Mouse (Mus musculus): Measurements from ENCODE around the gene Rybp.

Gene Rybp

GRCm38 (mm10) chr6:100287334-100288015 lies at the start of gene Rybp:
Gene Rybp, minus strand, starts transcription at chr6:100287485.
- DNase-seq (ENCODE audit: low read depth, low spot score) = peak; percentile 94
- H3K27me3 ChIP-seq (ENCODE audit: control insufficient read depth, insufficient read depth, low read length, poor library complexity, severe bottlenecking) = no peaks in the 10 kb centered on the region
- H3K36me3 ChIP-seq (ENCODE audit: control insufficient read depth, insufficient read depth, low read length, poor library complexity, severe bottlenecking) = no peaks in the 10 kb centered on the region

- Histone ChIP-seq H3K36me3 (ENCODE audit: control insufficient read depth, insufficient read depth, low read length, poor library complexity, severe bottlenecking) (no peaks in the 10 kb centered on the region), H3K27me3 (ENCODE audit: control insufficient read depth, insufficient read depth, low read length, poor library complexity, severe bottlenecking) (no peaks in the 10 kb centered on the region)
- no peak for DNase-seq (ENCODE audit: low read depth, low spot score)
These were observed 49.4 kb upstream of the Rybp start for GRCm38 (mm10) chr6:100336591-100337148.

GRCm38 (mm10) chr6:100335506-100336144 lies 48.3 kb upstream of the Rybp start:
- H3K27me3 ChIP-seq (ENCODE audit: control insufficient read depth, insufficient read depth, low read length, poor library complexity, severe bottlenecking) = no peaks in the 10 kb centered on the region
- no peaks in the 10 kb centered on the region for H3K36me3 ChIP-seq (ENCODE audit: control insufficient read depth, insufficient read depth, low read length, poor library complexity, severe bottlenecking)
- DNase-seq (ENCODE audit: low read depth, low spot score) = no peak

- DNase-seq (ENCODE audit: low read depth, low spot score) = no peak
- no peaks in the 10 kb centered on the region for H3K36me3 ChIP-seq (ENCODE audit: control insufficient read depth, insufficient read depth, low read length, poor library complexity, severe bottlenecking)
These were observed 46.5 kb upstream of the Rybp start for GRCm38 (mm10) chr6:100333745-100334144.

GRCm38 (mm10) chr6:100332479-100332878 lies 45.2 kb upstream of the Rybp start:
- Histone ChIP-seq H3K36me3 (ENCODE audit: control insufficient read depth, insufficient read depth, low read length, poor library complexity, severe bottlenecking) (no peaks in the 10 kb centered on the region), H3K27me3 (ENCODE audit: control insufficient read depth, insufficient read depth, low read length, poor library complexity, severe bottlenecking) (no peaks in the 10 kb centered on the region)
- no peak for DNase-seq (ENCODE audit: low read depth, low spot score)

More at GRCm38 (mm10) chr6:100333745-100334144, 46.5 kb upstream of the Rybp start:
- H3K27me3 ChIP-seq (ENCODE audit: control insufficient read depth, insufficient read depth, low read length, poor library complexity, severe bottlenecking) = no peaks in the 10 kb centered on the region

- Histone ChIP-seq H3K36me3 (ENCODE audit: control insufficient read depth, insufficient read depth, low read length, poor library complexity, severe bottlenecking) (no peaks in the 10 kb centered on the region), H3K27me3 (ENCODE audit: control insufficient read depth, insufficient read depth, low read length, poor library complexity, severe bottlenecking) (no peaks in the 10 kb centered on the region)
- DNase-seq (ENCODE audit: low read depth, low spot score) = no peak
These were observed 44.3 kb upstream of the Rybp start for GRCm38 (mm10) chr6:100331582-100331981.

DNA sequence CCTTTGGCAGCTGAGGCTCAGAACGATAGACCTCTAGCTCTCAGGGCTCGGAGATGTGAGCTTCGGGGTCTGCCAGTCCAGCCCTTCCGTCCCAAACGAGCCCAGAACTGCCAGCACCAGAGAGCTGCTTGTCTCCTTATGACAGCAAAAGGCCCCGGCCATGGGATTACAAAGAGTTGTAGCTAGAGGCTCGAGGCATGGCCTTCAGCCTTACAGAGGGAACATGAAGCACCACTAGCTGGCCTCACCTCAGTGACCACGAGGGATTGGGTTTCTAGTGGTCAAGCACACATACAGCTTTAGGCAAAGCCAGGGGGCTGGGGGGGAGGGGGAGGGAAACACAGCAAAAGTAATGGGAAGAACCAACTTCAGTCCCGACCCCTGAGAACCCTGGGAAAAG lies 43.8 kb upstream of the Rybp start:
- H3K27me3 ChIP-seq (ENCODE audit: control insufficient read depth, insufficient read depth, low read length, poor library complexity, severe bottlenecking) = no peaks in the 10 kb centered on the region
- no peaks in the 10 kb centered on the region for H3K36me3 ChIP-seq (ENCODE audit: control insufficient read depth, insufficient read depth, low read length, poor library complexity, severe bottlenecking)
- DNase-seq (ENCODE audit: low read depth, low spot score) = no peak

GRCm38 (mm10) chr6:100329542-100329941 lies 42.3 kb upstream of the Rybp start:
- H3K27me3 ChIP-seq (ENCODE audit: control insufficient read depth, insufficient read depth, low read length, poor library complexity, severe bottlenecking) = no peaks in the 10 kb centered on the region
- H3K36me3 ChIP-seq (ENCODE audit: control insufficient read depth, insufficient read depth, low read length, poor library complexity, severe bottlenecking) = no peaks in the 10 kb centered on the region
- no peak for DNase-seq (ENCODE audit: low read depth, low spot score)

- no peak for DNase-seq (ENCODE audit: low read depth, low spot score)
- Histone ChIP-seq H3K27me3 (ENCODE audit: control insufficient read depth, insufficient read depth, low read length, poor library complexity, severe bottlenecking) (no peaks in the 10 kb centered on the region), H3K36me3 (ENCODE audit: control insufficient read depth, insufficient read depth, low read length, poor library complexity, severe bottlenecking) (no peaks in the 10 kb centered on the region)
These were observed 39.8 kb upstream of the Rybp start for GRCm38 (mm10) chr6:100327050-100327449.

DNA sequence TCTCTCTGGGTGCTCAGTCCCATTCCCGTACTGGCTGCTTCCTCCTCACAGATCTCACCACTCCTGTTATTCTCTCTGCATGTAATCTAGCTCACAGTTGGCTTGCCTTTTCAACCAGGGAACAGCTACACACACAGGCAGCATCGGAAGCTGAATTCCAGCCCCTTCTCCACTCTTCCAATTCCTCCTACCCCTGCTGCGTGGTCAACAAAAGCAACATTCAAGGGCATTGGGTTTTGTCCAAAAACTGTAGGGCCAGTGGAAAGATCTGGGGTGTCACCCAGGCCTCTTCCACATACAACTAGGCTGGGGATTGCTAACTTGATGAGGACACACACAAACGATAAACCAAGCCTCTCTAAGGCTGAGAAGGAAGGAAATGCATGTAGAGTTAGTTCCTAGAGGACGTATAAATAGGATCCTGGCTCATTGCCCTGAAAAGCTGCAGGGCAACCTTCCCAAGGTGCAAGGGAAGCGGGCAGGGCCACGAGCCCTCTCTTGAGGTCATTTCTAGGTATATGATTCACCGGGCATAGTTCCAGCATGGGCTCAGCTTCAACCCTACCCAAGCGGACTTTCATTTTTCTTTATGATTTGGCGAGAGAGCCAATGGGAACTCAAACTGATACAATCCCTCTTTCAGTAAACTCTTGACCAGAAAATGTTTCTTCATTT lies 36.6 kb upstream of the Rybp start:
- DNase-seq (ENCODE audit: low read depth, low spot score) = no peak
- no peaks in the 10 kb centered on the region for H3K36me3 ChIP-seq (ENCODE audit: control insufficient read depth, insufficient read depth, low read length, poor library complexity, severe bottlenecking)
- H3K27me3 ChIP-seq (ENCODE audit: control insufficient read depth, insufficient read depth, low read length, poor library complexity, severe bottlenecking) = no peaks in the 10 kb centered on the region

GRCm38 (mm10) chr6:100322561-100322960 lies 35.3 kb upstream of the Rybp start:
- H3K36me3 ChIP-seq (ENCODE audit: control insufficient read depth, insufficient read depth, low read length, poor library complexity, severe bottlenecking) = no peaks in the 10 kb centered on the region
- DNase-seq (ENCODE audit: low read depth, low spot score) = no peak
- H3K27me3 ChIP-seq (ENCODE audit: control insufficient read depth, insufficient read depth, low read length, poor library complexity, severe bottlenecking) = no peaks in the 10 kb centered on the region

GRCm38 (mm10) chr6:100322145-100322544 lies 34.9 kb upstream of the Rybp start:
- Histone ChIP-seq H3K27me3 (ENCODE audit: control insufficient read depth, insufficient read depth, low read length, poor library complexity, severe bottlenecking) (no peaks in the 10 kb centered on the region), H3K36me3 (ENCODE audit: control insufficient read depth, insufficient read depth, low read length, poor library complexity, severe bottlenecking) (no peaks in the 10 kb centered on the region)
- no peak for DNase-seq (ENCODE audit: low read depth, low spot score)

- DNase-seq (ENCODE audit: low read depth, low spot score) = no peak
- H3K27me3 ChIP-seq (ENCODE audit: control insufficient read depth, insufficient read depth, low read length, poor library complexity, severe bottlenecking) = no peaks in the 10 kb centered on the region
- H3K36me3 ChIP-seq (ENCODE audit: control insufficient read depth, insufficient read depth, low read length, poor library complexity, severe bottlenecking) = no peaks in the 10 kb centered on the region
These were observed 26.9 kb upstream of the Rybp start for GRCm38 (mm10) chr6:100314201-100314600.

DNA sequence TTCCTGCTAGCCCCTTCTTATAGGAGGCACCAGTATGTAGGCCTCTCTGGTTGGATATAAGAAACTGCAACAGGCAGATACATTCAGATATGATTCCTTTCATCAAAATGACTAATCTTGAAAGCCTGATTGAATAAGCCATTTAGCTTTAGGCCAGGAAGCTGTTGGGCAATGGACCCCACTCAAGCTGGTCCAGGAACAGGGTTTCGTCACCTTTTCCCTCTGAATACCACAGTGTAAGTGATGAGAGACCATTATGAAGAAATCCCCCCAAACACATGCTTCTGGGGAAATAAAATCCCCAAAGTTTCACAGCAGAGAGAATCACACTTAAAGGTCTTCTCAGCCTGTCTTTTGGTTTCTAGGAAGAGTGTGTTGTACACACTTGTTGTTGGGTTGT lies 23.9 kb upstream of the Rybp start:
- H3K27me3 ChIP-seq (ENCODE audit: control insufficient read depth, insufficient read depth, low read length, poor library complexity, severe bottlenecking) = no peaks in the 10 kb centered on the region
- H3K36me3 ChIP-seq (ENCODE audit: control insufficient read depth, insufficient read depth, low read length, poor library complexity, severe bottlenecking) = no peaks in the 10 kb centered on the region
- no peak for DNase-seq (ENCODE audit: low read depth, low spot score)

DNA sequence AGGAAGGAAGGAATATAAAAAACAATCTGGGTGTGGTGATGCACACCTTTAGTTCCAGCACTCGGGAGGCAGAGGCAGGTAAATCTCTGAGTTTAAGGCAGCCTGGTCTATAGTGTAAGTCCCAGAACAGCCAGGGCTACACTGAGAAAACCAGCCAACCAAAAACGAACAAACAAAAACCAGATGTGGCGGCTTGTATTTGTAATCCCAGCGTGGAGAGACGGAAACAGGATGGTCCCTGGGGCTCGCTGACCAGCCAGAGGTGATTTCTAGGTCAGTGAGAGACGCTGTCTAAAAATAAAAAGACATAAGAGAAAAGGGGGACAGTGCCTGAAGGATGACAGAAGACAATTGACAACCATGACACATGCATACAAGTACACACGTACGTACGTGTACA lies 17.5 kb upstream of the Rybp start:
- no peak for DNase-seq (ENCODE audit: low read depth, low spot score)
- Histone ChIP-seq H3K36me3 (ENCODE audit: control insufficient read depth, insufficient read depth, low read length, poor library complexity, severe bottlenecking) (no peaks in the 10 kb centered on the region), H3K27me3 (ENCODE audit: control insufficient read depth, insufficient read depth, low read length, poor library complexity, severe bottlenecking) (no peaks in the 10 kb centered on the region)

Measured in splenic B cell, adult 2 months (primary cell).